Mouse (Mus musculus): ENCODE data around the gene Trim66. TPM values are rescaled to one million over a fixed set of nuclear protein-coding genes. Genes with fewer than 3 reads are reported as not detected.

Trim66 gene
- 0.03 TPM in 1 of 2 replicates, not detected in the other for polyA plus RNA-seq (2016; fragmentation: Nextera tagmentation; extraction: Ambion mirVana)

GRCm38 (mm10) chr7:109508034-109508433 lies at the start of gene Trim66:
Gene Trim66, minus strand, starts transcription at chr7:109508134.
- no peak within 1 kb of the TSS for H3K4me3 ChIP-seq
- H3K36me3 ChIP-seq = no peaks in the 10 kb centered on the region
- no peaks in the 10 kb centered on the region for H3K9me3 ChIP-seq (replicated peaks)
- no peak within 1 kb of the TSS for H3K9ac ChIP-seq
- WGBS = 81% methylated on average over 4 of the region's 4 CpGs
- no peak within 1 kb of the TSS for H3K27ac ChIP-seq (ENCODE audit: poor library complexity, severe bottlenecking)
- peaks cover 5% of the 10 kb centered on the region; the same call in 1 of the 2 replicates for H3K4me1 ChIP-seq (replicated peaks)
- no peak for ATAC-seq (ENCODE audit: insufficient number of reproducible peaks, low FRiP score)
- H3K4me2 ChIP-seq = peak within 1 kb of the TSS; percentile 13; the same call in 1 of the 2 replicates
- no peaks in the 10 kb centered on the region for H3K27me3 ChIP-seq (replicated peaks)

DNA sequence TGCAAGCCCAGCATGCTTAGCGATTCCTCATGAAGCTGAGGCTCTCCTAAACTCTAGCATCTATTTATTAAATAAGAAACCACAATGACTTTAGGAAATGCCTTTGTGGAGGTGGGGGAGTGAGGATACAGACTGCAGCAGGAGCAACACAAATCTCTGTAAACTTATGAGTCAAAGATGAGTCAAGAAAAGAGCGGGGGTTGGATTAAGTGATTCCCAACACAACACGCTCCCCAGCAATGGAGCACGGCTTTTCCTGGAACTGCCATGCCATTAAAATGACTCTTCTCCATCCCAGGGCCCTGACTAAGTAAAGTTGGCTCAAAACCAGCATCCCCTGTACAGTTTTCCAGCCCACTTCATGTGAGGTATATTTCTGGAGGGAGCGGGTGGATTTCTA lies 38.8 kb upstream of the Trim66 start:
- Histone ChIP-seq H3K36me3 (peaks cover 65% of the 10 kb centered on the region), H3K9ac (no peak overlapping the region)
- WGBS = 88% methylated on average over 5 of the region's 5 CpGs

GRCm38 (mm10) chr7:109546186-109546585 lies 38.3 kb upstream of the Trim66 start:
- ATAC-seq (ENCODE audit: insufficient number of reproducible peaks, low FRiP score) = no peak
- Histone ChIP-seq H3K4me2 (no peak overlapping the region), H3K27me3 (replicated peaks) (no peaks in the 10 kb centered on the region), H3K9me3 (replicated peaks) (no peaks in the 10 kb centered on the region), H3K4me3 (no peak overlapping the region), H3K36me3 (peaks cover 64% of the 10 kb centered on the region), H3K9ac (no peak overlapping the region), H3K27ac (ENCODE audit: poor library complexity, severe bottlenecking) (no peak overlapping the region), H3K4me1 (replicated peaks) (peaks cover 18% of the 10 kb centered on the region)
- WGBS = 85% methylated on average over 2 of the region's 2 CpGs

More for the DNA sequence above, 38.8 kb upstream of the Trim66 start:
- Histone ChIP-seq H3K9me3 (replicated peaks) (no peaks in the 10 kb centered on the region), H3K4me1 (replicated peaks) (peaks cover 14% of the 10 kb centered on the region), H3K4me2 (no peak overlapping the region), H3K27ac (ENCODE audit: poor library complexity, severe bottlenecking) (no peak overlapping the region), H3K27me3 (replicated peaks) (no peaks in the 10 kb centered on the region), H3K4me3 (no peak overlapping the region)
- no peak for ATAC-seq (ENCODE audit: insufficient number of reproducible peaks, low FRiP score)

DNA sequence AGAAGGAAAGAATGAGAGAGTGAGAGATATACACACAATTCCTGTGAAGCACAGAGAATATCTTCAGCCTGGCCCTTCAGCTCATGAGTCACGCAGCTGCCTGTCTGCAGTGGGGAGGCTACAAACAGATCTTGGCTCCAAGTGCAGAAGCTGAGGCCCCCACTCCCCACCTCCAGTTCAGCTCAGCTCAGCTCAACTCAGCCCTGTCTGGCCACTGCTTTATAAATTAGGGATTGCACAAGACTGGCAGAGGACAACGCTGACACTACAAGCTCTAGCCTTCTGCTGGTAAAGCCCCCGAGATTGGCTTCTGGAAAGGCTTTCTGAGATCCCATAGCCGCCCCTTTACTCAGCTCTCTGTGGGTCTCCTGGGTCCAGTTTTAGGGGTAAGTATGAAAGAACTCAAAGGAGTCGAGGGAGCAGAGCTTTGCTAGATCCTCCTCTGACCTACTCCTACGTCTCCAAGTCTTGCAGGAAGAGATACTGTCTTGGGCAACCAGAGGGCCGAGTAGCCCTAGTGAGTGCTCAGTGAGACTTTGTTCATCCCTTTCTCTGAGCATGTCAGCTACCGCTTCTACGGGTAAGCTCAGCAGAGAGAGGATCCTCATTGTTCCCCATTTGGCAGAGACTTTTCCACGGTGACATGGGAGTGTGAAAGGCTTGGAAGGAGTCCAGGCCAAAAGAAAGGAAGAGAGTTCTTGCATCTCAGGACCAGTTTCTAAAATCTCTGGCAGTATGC lies 37.5 kb upstream of the Trim66 start:
- H3K36me3 ChIP-seq = peaks cover 65% of the 10 kb centered on the region
- no peak overlapping the region for H3K4me3 ChIP-seq
- no peaks in the 10 kb centered on the region for H3K9me3 ChIP-seq (replicated peaks)
- H3K4me1 ChIP-seq (replicated peaks) = peaks cover 18% of the 10 kb centered on the region
- WGBS = 70% methylated on average over 10 of the region's 10 CpGs
- H3K27ac ChIP-seq (ENCODE audit: poor library complexity, severe bottlenecking) = no peak overlapping the region
- H3K4me2 ChIP-seq = no peak overlapping the region
- no peaks in the 10 kb centered on the region for H3K27me3 ChIP-seq (replicated peaks)
- ATAC-seq (ENCODE audit: insufficient number of reproducible peaks, low FRiP score) = no peak
- 0 out of 2 replicates have a peak overlapping the region, but pooled peaks have one; percentile 24 for H3K9ac ChIP-seq

- H3K9me3 ChIP-seq (replicated peaks) = no peaks in the 10 kb centered on the region
Observed at GRCm38 (mm10) chr7:109544792-109545191, 36.9 kb upstream of the Trim66 start.

DNA sequence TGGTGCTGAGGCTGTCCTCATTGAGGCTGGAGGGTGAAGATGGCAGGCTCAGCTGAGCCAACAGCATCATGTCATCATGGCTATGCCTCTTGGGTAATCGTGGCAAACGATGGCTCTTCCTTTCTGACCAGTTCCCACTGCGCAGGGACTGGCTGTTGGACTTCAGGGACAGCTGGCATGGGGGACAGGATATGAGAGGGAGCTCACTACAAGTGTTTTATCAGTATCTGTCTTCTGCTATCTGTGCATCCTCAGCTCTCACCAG lies 34.4 kb upstream of the Trim66 start:
- ATAC-seq (ENCODE audit: insufficient number of reproducible peaks, low FRiP score) = no peak
- no peaks in the 10 kb centered on the region for H3K9me3 ChIP-seq (replicated peaks)
- H3K4me1 ChIP-seq (replicated peaks) = peaks cover 18% of the 10 kb centered on the region
- H3K4me3 ChIP-seq = no peak overlapping the region
- H3K27me3 ChIP-seq (replicated peaks) = no peaks in the 10 kb centered on the region
- no peak overlapping the region for H3K27ac ChIP-seq (ENCODE audit: poor library complexity, severe bottlenecking)
- peaks cover 71% of the 10 kb centered on the region for H3K36me3 ChIP-seq
- 59% methylated on average over 3 of the region's 3 CpGs for WGBS
- H3K9ac ChIP-seq = no peak overlapping the region
- H3K4me2 ChIP-seq = no peak overlapping the region

More at GRCm38 (mm10) chr7:109544792-109545191, 36.9 kb upstream of the Trim66 start:
- WGBS = 71% methylated on average over 5 of the region's 5 CpGs
- H3K9ac ChIP-seq = no peak overlapping the region
- H3K27me3 ChIP-seq (replicated peaks) = no peaks in the 10 kb centered on the region
- no peak for ATAC-seq (ENCODE audit: insufficient number of reproducible peaks, low FRiP score)
- no peak overlapping the region for H3K4me2 ChIP-seq
- peaks cover 70% of the 10 kb centered on the region for H3K36me3 ChIP-seq
- no peak overlapping the region for H3K4me3 ChIP-seq
- H3K27ac ChIP-seq (ENCODE audit: poor library complexity, severe bottlenecking) = no peak overlapping the region
- H3K4me1 ChIP-seq (replicated peaks) = peaks cover 18% of the 10 kb centered on the region

DNA sequence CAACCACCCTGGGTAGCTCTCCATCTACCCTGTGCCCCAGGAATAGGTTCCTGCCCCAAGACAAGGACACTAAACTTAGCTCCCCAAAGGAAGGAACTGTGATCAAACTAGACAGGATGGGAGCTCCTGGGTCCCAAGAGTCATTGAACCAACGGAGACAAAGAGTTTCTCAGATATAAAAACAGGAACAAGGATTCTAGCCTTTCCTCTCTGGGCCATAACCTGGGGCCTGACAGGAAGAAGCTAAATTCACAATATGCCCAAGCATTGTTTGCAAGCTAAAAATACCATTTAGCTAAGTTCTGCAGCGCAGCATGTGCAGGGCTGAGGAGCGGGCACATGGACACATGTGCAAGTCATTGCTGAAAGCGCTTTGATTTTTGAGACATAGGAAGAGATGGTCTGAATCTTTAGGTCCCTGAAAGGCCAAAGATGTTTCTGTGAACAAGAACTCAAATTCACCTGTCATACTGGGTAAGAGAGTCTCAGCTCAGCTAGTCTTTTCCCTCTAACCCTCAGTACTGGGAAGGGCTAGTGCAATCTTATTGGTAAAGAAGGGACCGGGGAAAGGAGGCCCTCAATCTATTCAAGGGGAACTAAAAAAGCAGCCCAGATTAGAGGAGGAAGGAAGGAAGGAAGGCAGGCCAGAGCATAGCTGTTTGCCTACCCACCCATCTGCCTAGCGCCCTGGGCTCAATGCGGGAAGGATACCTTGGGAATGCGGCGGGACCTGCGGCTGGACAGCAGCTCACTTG lies 33.9 kb upstream of the Trim66 start:
- no peak for ATAC-seq (ENCODE audit: insufficient number of reproducible peaks, low FRiP score)
- H3K36me3 ChIP-seq = peaks cover 72% of the 10 kb centered on the region
- H3K9me3 ChIP-seq (replicated peaks) = no peaks in the 10 kb centered on the region
- WGBS = 75% methylated on average over 10 of the region's 10 CpGs
- no peak overlapping the region for H3K4me3 ChIP-seq
- no peak overlapping the region for H3K27ac ChIP-seq (ENCODE audit: poor library complexity, severe bottlenecking)
- H3K4me2 ChIP-seq = no peak overlapping the region
- H3K4me1 ChIP-seq (replicated peaks) = peaks cover 20% of the 10 kb centered on the region
- no peaks in the 10 kb centered on the region for H3K27me3 ChIP-seq (replicated peaks)
- H3K9ac ChIP-seq = no peak overlapping the region

GRCm38 (mm10) chr7:109540902-109541301 lies 33.0 kb upstream of the Trim66 start:
- Histone ChIP-seq H3K4me1 (replicated peaks) (peaks cover 26% of the 10 kb centered on the region), H3K4me2 (no peak overlapping the region), H3K27ac (ENCODE audit: poor library complexity, severe bottlenecking) (no peak overlapping the region), H3K27me3 (replicated peaks) (no peaks in the 10 kb centered on the region), H3K9me3 (replicated peaks) (no peaks in the 10 kb centered on the region), H3K36me3 (peaks cover 79% of the 10 kb centered on the region), H3K9ac (no peak overlapping the region), H3K4me3 (no peak overlapping the region)
- ATAC-seq (ENCODE audit: insufficient number of reproducible peaks, low FRiP score) = no peak

GRCm38 (mm10) chr7:109536451-109536946 lies 28.6 kb upstream of the Trim66 start:
- H3K4me3 ChIP-seq = no peak overlapping the region
- 0 out of 2 replicates have a peak, but pooled peaks have one; percentile 42 for ATAC-seq (ENCODE audit: insufficient number of reproducible peaks, low FRiP score)

DNA sequence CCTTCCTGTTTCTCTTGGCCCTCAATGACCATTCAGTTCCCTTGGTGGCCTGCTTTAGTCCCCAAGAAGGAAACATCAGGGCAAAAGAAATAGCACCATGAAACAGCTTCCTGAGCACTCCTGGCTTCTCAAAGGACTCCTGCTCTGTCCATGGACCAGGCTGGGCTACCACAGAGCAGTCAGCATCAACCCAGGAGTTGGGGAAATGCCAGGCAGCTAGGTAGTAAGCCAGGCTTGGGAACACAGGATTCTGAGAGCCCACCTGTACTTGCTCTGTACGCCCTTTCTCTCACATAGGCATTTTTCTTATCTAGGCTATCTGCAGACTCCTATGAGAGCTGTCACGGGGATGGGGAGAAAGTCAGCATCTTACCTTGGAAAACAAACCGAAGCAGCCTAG lies 27.0 kb upstream of the Trim66 start:
- Histone ChIP-seq H3K9ac (no peak overlapping the region), H3K4me2 (no peak overlapping the region), H3K27ac (ENCODE audit: poor library complexity, severe bottlenecking) (no peak overlapping the region), H3K4me3 (no peak overlapping the region), H3K4me1 (replicated peaks) (peaks cover 23% of the 10 kb centered on the region), H3K36me3 (peaks cover 85% of the 10 kb centered on the region), H3K27me3 (replicated peaks) (no peaks in the 10 kb centered on the region), H3K9me3 (replicated peaks) (no peaks in the 10 kb centered on the region)
- 80% methylated on average over 3 of the region's 3 CpGs for WGBS
- ATAC-seq (ENCODE audit: insufficient number of reproducible peaks, low FRiP score) = no peak

More at GRCm38 (mm10) chr7:109536451-109536946, 28.6 kb upstream of the Trim66 start:
- no peak overlapping the region for H3K9ac ChIP-seq
- H3K27ac ChIP-seq (ENCODE audit: poor library complexity, severe bottlenecking) = peak overlapping the region; percentile 29; the same call in 1 of the 2 replicates
- peaks cover 81% of the 10 kb centered on the region for H3K36me3 ChIP-seq
- H3K4me1 ChIP-seq (replicated peaks) = peaks cover 25% of the 10 kb centered on the region
- H3K9me3 ChIP-seq (replicated peaks) = no peaks in the 10 kb centered on the region
- H3K4me2 ChIP-seq = no peak overlapping the region
- H3K27me3 ChIP-seq (replicated peaks) = no peaks in the 10 kb centered on the region
- WGBS = 46% methylated on average over 4 of the region's 4 CpGs

- peaks cover 77% of the 10 kb centered on the region for H3K36me3 ChIP-seq
- 91% methylated on average over 4 of the region's 4 CpGs for WGBS
- H3K9me3 ChIP-seq (replicated peaks) = no peaks in the 10 kb centered on the region
- no peak overlapping the region for H3K4me2 ChIP-seq
- no peak overlapping the region for H3K27ac ChIP-seq (ENCODE audit: poor library complexity, severe bottlenecking)
- H3K4me3 ChIP-seq = no peak overlapping the region
- no peak overlapping the region for H3K9ac ChIP-seq
- no peak for ATAC-seq (ENCODE audit: insufficient number of reproducible peaks, low FRiP score)
- peaks cover 23% of the 10 kb centered on the region for H3K4me1 ChIP-seq (replicated peaks)
- H3K27me3 ChIP-seq (replicated peaks) = no peaks in the 10 kb centered on the region
Observed at GRCm38 (mm10) chr7:109533888-109534287, 26.0 kb upstream of the Trim66 start.

Data from heart, embryonic 12.5 days (tissue).